Mouse (Mus musculus) adrenal gland, postnatal 4 days (tissue): ENCODE results near the gene Trim38. TPM values are rescaled to one million over a fixed set of nuclear protein-coding genes. Genes with fewer than 3 reads are reported as not detected.

Experiments used
- DNase-seq, 2 experiments: peaks; one replicate each; pipeline ENCODE4 v3.0.0; 2021 to 2022; ENCODE audit warnings: low spot score in 2 of 2, mixed read lengths in 2 of 2
- microRNA-seq: library from miRNA; unstranded; fragments of <30 nt; microRNA quantifications from one replicate; pipeline ENCODE4 v1.2.0, GENCODE M21; 2021
- total RNA-seq, 2 experiments: library from RNA; stranded (reverse); gene quantifications; 2 replicates each; pipeline ENCODE4 v1.2.3; 2021

Trim38 gene
- total RNA-seq, 2 experiments from 2014 or later = 0.20 TPM; not detected in 1

- no peak for DNase-seq
Observed at GRCm38 (mm10) chr13:23826606-23827005, 56.9 kb downstream of the Trim38 start.

DNA sequence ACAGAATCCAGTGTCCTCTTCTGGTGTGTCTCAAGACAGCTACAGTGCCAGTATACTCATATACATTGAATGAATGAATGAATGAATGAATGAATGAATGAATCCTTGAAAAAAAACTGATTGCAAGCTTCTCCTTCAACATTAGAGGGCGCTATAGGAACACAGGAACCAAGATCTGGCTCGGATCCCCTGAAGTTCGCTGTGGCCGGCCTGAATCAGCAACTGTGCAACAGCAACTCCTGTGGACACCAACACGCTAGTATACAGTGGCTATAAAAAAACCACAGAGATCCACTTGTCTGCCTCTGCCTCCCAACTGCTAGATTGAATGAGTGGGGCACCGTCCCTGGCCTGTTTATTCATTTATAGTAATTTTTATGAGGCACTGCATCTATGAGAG lies 63.3 kb downstream of the Trim38 start:
- DNase-seq = no peak

GRCm38 (mm10) chr13:23834836-23835235 lies 65.1 kb downstream of the Trim38 start:
- DNase-seq = no peak

GRCm38 (mm10) chr13:23836630-23837029 lies 66.9 kb downstream of the Trim38 start:
- no peak for DNase-seq

DNA sequence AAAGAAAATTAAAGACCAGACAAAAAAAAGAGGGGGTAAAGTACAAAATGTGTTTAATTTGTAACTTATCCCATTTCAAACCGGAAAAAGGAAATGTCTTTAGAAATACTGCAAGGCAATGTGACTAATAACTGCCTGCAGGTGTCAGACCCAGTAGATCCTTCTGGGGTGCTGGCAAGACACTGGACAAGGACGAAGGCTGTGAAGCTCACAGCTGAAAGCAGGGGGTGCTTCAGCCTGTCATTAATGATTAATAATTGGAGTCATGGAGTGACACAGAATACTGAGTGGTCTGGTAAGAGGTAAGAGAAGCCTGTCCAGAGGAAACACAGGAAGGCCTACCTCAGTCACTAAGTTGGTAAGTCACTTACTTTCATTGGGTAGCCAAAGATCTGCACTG lies 69.6 kb downstream of the Trim38 start, which contains the start of gene Slc17a3:
Slc17a3 (plus strand) TSS at position 127 of the 400 bp plus-strand sequence.
- no peak for DNase-seq

Small RNA genes within 50 kb of the gene (microRNA-seq; reads per million reads assigned to microRNA genes)
- not detected for gene Gm44314
- gene Gm44484 = not detected

Other genes with a start within 250 kb of the Trim38 start
- gene Hist1h4h, start 238.9 kb upstream of the Trim38 start, total RNA-seq = 1,000 to 10,000 TPM; 1,239 to 1,302 TPM
- gene Hist1h2af, start 236.0 kb upstream of the Trim38 start, total RNA-seq = 100 to 1,000 TPM; 512 to 538 TPM
- 100 to 1,000 TPM; 144 to 196 TPM for gene Hist1h3g, start 234.5 kb upstream of the Trim38 start, total RNA-seq
- gene Hist1h2bh, start 226.5 kb upstream of the Trim38 start, total RNA-seq = 10 to 100 TPM; 29.4 to 38.7 TPM
- gene Hist1h3f, start 225.9 kb upstream of the Trim38 start, total RNA-seq = 100 to 1,000 TPM; 150 to 177 TPM
- 100 to 1,000 TPM; 899 to 983 TPM for gene Hist1h4f, start 218.3 kb upstream of the Trim38 start, total RNA-seq
- gene Hist1h1d, start 216.7 kb upstream of the Trim38 start, total RNA-seq = 10 to 100 TPM; 48.3 to 57.6 TPM
- 100 to 1,000 TPM; 399 to 448 TPM for gene Hist1h3e, start 207.5 kb upstream of the Trim38 start, total RNA-seq
- 10 to 100 TPM; 79.7 to 95.7 TPM for gene Hist1h2ae, start 198.7 kb upstream of the Trim38 start, total RNA-seq
- gene Hist1h2bg, start 198.5 kb upstream of the Trim38 start, total RNA-seq = 100 to 1,000 TPM; 627 to 705 TPM
- 100 to 1,000 TPM; 297 to 360 TPM for gene Hist1h2bf, start 195.7 kb upstream of the Trim38 start, total RNA-seq
- 10 to 100 TPM; 63.5 to 64.6 TPM for gene Hist1h2ad, start 195.5 kb upstream of the Trim38 start, total RNA-seq
- gene Hist1h3d, start 194.2 kb upstream of the Trim38 start, total RNA-seq = 10 to 100 TPM; 64.3 to 80.4 TPM
- gene Hist1h4d, start 188.3 kb upstream of the Trim38 start, total RNA-seq = 100 to 1,000 TPM; 413 to 478 TPM
- gene Hist1h2be, start 148.8 kb upstream of the Trim38 start, total RNA-seq = 10 to 100 TPM; 40.6 to 48.5 TPM
- 100 to 1,000 TPM; 327 to 388 TPM for gene Hist1h1e, start 147.4 kb upstream of the Trim38 start, total RNA-seq
- gene Hist1h2ac, start 86.0 kb upstream of the Trim38 start, total RNA-seq = 10 to 100 TPM; 13.0 to 15.5 TPM
- 10 to 100 TPM; 92.5 to 95.2 TPM for gene Hist1h2bc, start 85.7 kb upstream of the Trim38 start, total RNA-seq
- gene Hist1h1t, start 74.1 kb upstream of the Trim38 start, total RNA-seq = 1 to 10 TPM; 1.8 to 2.2 TPM
- 100 to 1,000 TPM; 220 to 275 TPM for gene Hist1h4c, start 71.5 kb upstream of the Trim38 start, total RNA-seq
- 10 to 100 TPM; 24.4 to 26.7 TPM for gene Hfe, start 59.1 kb upstream of the Trim38 start, total RNA-seq
- 100 to 1,000 TPM; 583 to 655 TPM for gene Hist1h1c, start 31.1 kb upstream of the Trim38 start, total RNA-seq
- gene Hist1h3c, start 24.3 kb upstream of the Trim38 start, total RNA-seq = 100 to 1,000 TPM; 224 to 252 TPM
- 100 to 1,000 TPM; 268 to 325 TPM for gene Hist1h2bb, start 23.2 kb upstream of the Trim38 start, total RNA-seq
- gene Hist1h2ab, start 18.8 kb upstream of the Trim38 start, total RNA-seq = 100 to 1,000 TPM; 457 to 545 TPM
- gene Hist1h3b, start 17.6 kb upstream of the Trim38 start, total RNA-seq = 100 to 1,000 TPM; 526 to 670 TPM
- gene Hist1h4b, start 12.9 kb upstream of the Trim38 start, total RNA-seq = 100 to 1,000 TPM; 436 to 510 TPM
- 100 to 1,000 TPM; 348 to 415 TPM for gene Hist1h4a, start 8.7 kb upstream of the Trim38 start, total RNA-seq
- gene Hist1h3a, start 7.5 kb upstream of the Trim38 start, total RNA-seq = 100 to 1,000 TPM; 459 to 527 TPM
- 100 to 1,000 TPM; 405 to 481 TPM for gene Hist1h1a, start 6.2 kb upstream of the Trim38 start, total RNA-seq
- gene Slc17a2, start 37.1 kb downstream of the Trim38 start, total RNA-seq = 10 to 100 TPM in 1 of 2 experiments, under 1 TPM in 1; 0.53 to 10.9 TPM
- gene Slc17a3, start 69.5 kb downstream of the Trim38 start, total RNA-seq = 1 to 10 TPM; 3.3 to 4.8 TPM
- gene Slc17a1, start 97.8 kb downstream of the Trim38 start, total RNA-seq = 1 to 10 TPM in 1 of 2 experiments, under 1 TPM in 1; 0.37 to 5.1 TPM
- 1 to 10 TPM; 1.4 to 1.8 TPM for gene Slc17a4, start 145.1 kb downstream of the Trim38 start, total RNA-seq
- not detected for gene Hist1h2ba, start 164.2 kb downstream of the Trim38 start, total RNA-seq
- gene Hist1h2aa, start 164.5 kb downstream of the Trim38 start, total RNA-seq = not detected
- 1 to 10 TPM; 1.2 to 3.0 TPM for gene Scgn, start 221.3 kb downstream of the Trim38 start, total RNA-seq